In the genomic region with DNA sequence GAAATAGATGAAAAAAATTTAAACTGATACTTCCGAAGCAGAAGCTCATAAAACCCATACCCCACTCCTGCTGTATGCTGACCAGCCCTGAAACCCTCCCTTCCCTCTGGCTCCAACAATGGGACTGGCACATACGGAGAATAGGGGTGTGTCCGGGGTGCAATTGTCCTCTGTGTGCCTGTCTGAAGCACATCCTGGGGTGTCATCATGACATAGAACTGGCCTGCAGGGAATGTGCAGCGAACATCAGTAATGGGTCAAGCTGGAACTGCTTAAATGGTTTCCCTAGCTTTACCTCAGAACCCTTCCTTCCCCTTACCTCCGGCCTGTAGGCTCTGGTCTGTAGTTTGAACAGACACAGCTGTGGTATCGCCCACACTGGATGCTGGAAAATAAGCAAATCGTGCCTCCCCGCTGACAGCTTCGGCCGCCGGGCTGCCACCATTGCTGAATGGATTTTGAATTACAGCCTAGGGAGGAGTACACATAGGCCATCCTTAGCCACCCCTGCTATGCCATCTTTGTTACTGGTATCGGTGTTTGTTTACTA, we compare ENCODE assay signal across 9 mouse cellular contexts. TPM values are rescaled to one million over a fixed set of nuclear protein-coding genes. Genes with fewer than 3 reads are reported as not detected.
A peak's percentile ranks its signal among the peaks of the same experiment; 100 is the strongest.
DNase-seq lines count a peak whose midpoint lies in the region; ATAC-seq lines count a peak whose summit lies in the region.
"Had no signal": no experiment of that assay in that cellular context is flagged by ENCODE, and none has a peak within 500 bp of the region (broad histone marks: within the 10 kb centered on the region; RNA-seq: fewer than 3 reads in every experiment).

No protein-coding gene starts in this region.

- H3K9me3 ChIP-seq in kidney, embryonic 15.5 days (replicated peaks): no peaks in the 10 kb centered on the region
- no peaks in the 10 kb centered on the region for H3K9me3 ChIP-seq in embryonic facial prominence, embryonic 11.5 days (replicated peaks; ENCODE audit: control insufficient read depth, low read length)
- H3K9me3 ChIP-seq in hindbrain, embryonic 14.5 days (ENCODE audit: control insufficient read depth, low read length): no peaks in the 10 kb centered on the region
- H3K9me3 ChIP-seq in midbrain, embryonic 13.5 days: no peaks in the 10 kb centered on the region

- no peaks in the 10 kb centered on the region for H3K27me3 ChIP-seq in kidney, embryonic 15.5 days
- H3K27me3 ChIP-seq in embryonic facial prominence, embryonic 11.5 days (ENCODE audit: control insufficient read depth, insufficient read depth, low read length): no peaks in the 10 kb centered on the region
- H3K27me3 ChIP-seq in hindbrain, embryonic 14.5 days (ENCODE audit: control insufficient read depth, insufficient read depth, low read length): no peaks in the 10 kb centered on the region
- H3K27me3 ChIP-seq in midbrain, embryonic 13.5 days: no peaks in the 10 kb centered on the region
- H3K27me3 ChIP-seq: Patski had no signal

- DNase-seq in kidney, postnatal 36 days: no peak
- no peak for DNase-seq in embryonic facial prominence, embryonic 11.5 days (ENCODE audit: low spot score)
- no peak for DNase-seq in hindbrain, embryonic 14.5 days (ENCODE audit: low spot score)
- DNase-seq in testis, postnatal 14 days (ENCODE audit: low spot score): no peak
- DNase-seq in adrenal gland, adult 8-10 months: no peak
- DNase-seq in frontal cortex, postnatal 14 days (ENCODE audit: low spot score in 2 of 2): no peak

- H3K4me1 ChIP-seq in kidney, embryonic 15.5 days: peaks cover 24% of the 10 kb centered on the region
- no peaks in the 10 kb centered on the region for H3K4me1 ChIP-seq in embryonic facial prominence, embryonic 11.5 days (ENCODE audit: control insufficient read depth, insufficient read depth, low read length)
- peaks cover 20% of the 10 kb centered on the region for H3K4me1 ChIP-seq in hindbrain, embryonic 14.5 days (replicated peaks; ENCODE audit: control insufficient read depth, insufficient read depth, low read length)
- H3K4me1 ChIP-seq in midbrain, embryonic 13.5 days (replicated peaks): peaks cover 32% of the 10 kb centered on the region

- H3K4me2 ChIP-seq in kidney, embryonic 15.5 days: peak overlapping the region; percentile 90
- H3K4me2 ChIP-seq in embryonic facial prominence, embryonic 11.5 days (ENCODE audit: low read depth, low read length): peak overlapping the region; percentile 89; the same call in 1 of the 2 replicates
- H3K4me2 ChIP-seq in hindbrain, embryonic 14.5 days (replicated peaks): peak overlapping the region; percentile 79
- peak overlapping the region; percentile 74 for H3K4me2 ChIP-seq in midbrain, embryonic 13.5 days (replicated peaks)

- H3K36me3 ChIP-seq in kidney, embryonic 15.5 days: peaks cover 74% of the 10 kb centered on the region
- peaks cover 9% of the 10 kb centered on the region for H3K36me3 ChIP-seq in embryonic facial prominence, embryonic 11.5 days (replicated peaks; ENCODE audit: control insufficient read depth, insufficient read depth, low read depth, low read length)
- peaks cover 56% of the 10 kb centered on the region for H3K36me3 ChIP-seq in hindbrain, embryonic 14.5 days (replicated peaks; ENCODE audit: control insufficient read depth, insufficient read depth)
- peaks cover 47% of the 10 kb centered on the region for H3K36me3 ChIP-seq in midbrain, embryonic 13.5 days

- 0 out of 2 replicates have a peak overlapping the region, but pooled peaks have one; percentile 99 for H3K27ac ChIP-seq in kidney, embryonic 15.5 days
- no peak overlapping the region for H3K27ac ChIP-seq in embryonic facial prominence, embryonic 11.5 days (replicated peaks; ENCODE audit: low read depth, low read length)
- H3K27ac ChIP-seq in hindbrain, embryonic 14.5 days: peak overlapping the region; percentile 98
- H3K27ac ChIP-seq in midbrain, embryonic 13.5 days: peak overlapping the region; percentile 99; the same call in 1 of the 2 replicates

- peak overlapping the region; percentile 100 for H3K9ac ChIP-seq in kidney, embryonic 15.5 days
- no peak overlapping the region for H3K9ac ChIP-seq in embryonic facial prominence, embryonic 11.5 days (replicated peaks; ENCODE audit: low read length)
- H3K9ac ChIP-seq in hindbrain, embryonic 14.5 days: peak overlapping the region; percentile 97
- H3K9ac ChIP-seq in midbrain, embryonic 13.5 days (replicated peaks): 0 out of 2 replicates have a peak overlapping the region, but pooled peaks have one; percentile 98

- no peak for ATAC-seq in kidney, embryonic 15.5 days (replicated peaks; ENCODE audit: low FRiP score)
- ATAC-seq in embryonic facial prominence, embryonic 11.5 days (replicated peaks; ENCODE audit: insufficient number of reproducible peaks, low FRiP score, low TSS enrichment, low read depth): no peak
- no peak for ATAC-seq in hindbrain, embryonic 14.5 days (ENCODE audit: low FRiP score)
- ATAC-seq in midbrain, embryonic 13.5 days: no peak

- 77% methylated on average over 12 of the region's 12 CpGs for WGBS in kidney, embryonic 15.5 days
- 88% methylated on average over 12 of the region's 12 CpGs for WGBS in embryonic facial prominence, embryonic 11.5 days
- 84% methylated on average over 12 of the region's 12 CpGs for WGBS in hindbrain, embryonic 14.5 days
- 93% methylated on average over 12 of the region's 12 CpGs for WGBS in midbrain, embryonic 13.5 days

- H3K4me3 ChIP-seq in kidney, embryonic 15.5 days (replicated peaks): peak overlapping the region; percentile 93
- peak overlapping the region; percentile 97 for H3K4me3 ChIP-seq in embryonic facial prominence, embryonic 11.5 days (ENCODE audit: low read depth, low read length)
- H3K4me3 ChIP-seq in hindbrain, embryonic 14.5 days (replicated peaks; ENCODE audit: low read length): peak overlapping the region; percentile 98
- peak overlapping the region; percentile 95 for H3K4me3 ChIP-seq in midbrain, embryonic 13.5 days (replicated peaks)

RNA-seq across cellular contexts. Expression of gene Usf2, which starts 1.6 kb away (rescaled TPM):
- 25.0 and 25.3 TPM in 2 replicates for polyA plus RNA-seq in kidney, embryonic 15.5 days (2015; fragmentation: Nextera tagmentation; extraction: Ambion mirVana)
- 21.9 and 25.9 TPM in 2 replicates for polyA plus RNA-seq in embryonic facial prominence, embryonic 11.5 days (2014; fragmentation: Nextera tagmentation; extraction: Ambion mirVana)
- 24.9 and 26.5 TPM in 2 replicates for polyA plus RNA-seq in hindbrain, embryonic 14.5 days (2014; fragmentation: Nextera tagmentation; extraction: Ambion mirVana)
- 24.2 and 27.6 TPM in 2 replicates for polyA plus RNA-seq in midbrain, embryonic 13.5 days (2015; fragmentation: Nextera tagmentation; extraction: Ambion mirVana)
- total RNA-seq in adrenal gland, adult 8-10 months (2022): 100 to 1,000 TPM; 116 to 131 (median 127) TPM

RNA-seq across cellular contexts. Expression of gene Hamp, which starts 11.2 kb away (rescaled TPM):
- not detected in 2 replicates for polyA plus RNA-seq in kidney, embryonic 15.5 days (2015; fragmentation: Nextera tagmentation; extraction: Ambion mirVana)
- not detected in 2 replicates for polyA plus RNA-seq in embryonic facial prominence, embryonic 11.5 days (2014; fragmentation: Nextera tagmentation; extraction: Ambion mirVana)
- polyA plus RNA-seq in hindbrain, embryonic 14.5 days (2014; fragmentation: Nextera tagmentation; extraction: Ambion mirVana): not detected in 2 replicates
- not detected in 2 replicates for polyA plus RNA-seq in midbrain, embryonic 13.5 days (2015; fragmentation: Nextera tagmentation; extraction: Ambion mirVana)
- 10 to 100 TPM in 1 of 4 experiments, 1 to 10 TPM in 1, under 1 TPM in 1, not detected in 1; 0.99 to 15.0 (median 1.0) TPM for total RNA-seq in adrenal gland, adult 8-10 months (2022)
- polyA plus RNA-seq: Patski had no signal

RNA-seq across cellular contexts. Expression of gene Lsr, which starts 18.2 kb away (rescaled TPM):
- polyA plus RNA-seq in kidney, embryonic 15.5 days (2015; fragmentation: Nextera tagmentation; extraction: Ambion mirVana): 62.7 and 62.8 TPM in 2 replicates
- polyA plus RNA-seq in embryonic facial prominence, embryonic 11.5 days (2014; fragmentation: Nextera tagmentation; extraction: Ambion mirVana): 18.9 and 20.5 TPM in 2 replicates
- polyA plus RNA-seq in hindbrain, embryonic 14.5 days (2014; fragmentation: Nextera tagmentation; extraction: Ambion mirVana): 19.6 and 21.7 TPM in 2 replicates
- polyA plus RNA-seq in midbrain, embryonic 13.5 days (2015; fragmentation: Nextera tagmentation; extraction: Ambion mirVana): 13.5 and 16.1 TPM in 2 replicates
- 10 to 100 TPM in 2 of 4 experiments, 1 to 10 TPM in 2; 4.1 to 36.6 (median 13.7) TPM for total RNA-seq in adrenal gland, adult 8-10 months (2022)

RNA-seq across cellular contexts. Expression of gene Fam187b, which starts 18.5 kb away (rescaled TPM):
- 5.8 and 6.8 TPM in 2 replicates for polyA plus RNA-seq in kidney, embryonic 15.5 days (2015; fragmentation: Nextera tagmentation; extraction: Ambion mirVana)
- 1.6 and 1.8 TPM in 2 replicates for polyA plus RNA-seq in embryonic facial prominence, embryonic 11.5 days (2014; fragmentation: Nextera tagmentation; extraction: Ambion mirVana)
- polyA plus RNA-seq in hindbrain, embryonic 14.5 days (2014; fragmentation: Nextera tagmentation; extraction: Ambion mirVana): 0.22 and 1.0 TPM in 2 replicates
- 0.17 and 0.38 TPM in 2 replicates for polyA plus RNA-seq in midbrain, embryonic 13.5 days (2015; fragmentation: Nextera tagmentation; extraction: Ambion mirVana)
- 1 to 10 TPM in 2 of 4 experiments, under 1 TPM in 2; 0.38 to 2.2 (median 0.84) TPM for total RNA-seq in adrenal gland, adult 8-10 months (2022)

RNA-seq across cellular contexts. Expression of gene Hamp2, which starts 30.6 kb away (rescaled TPM):
- not detected in 2 replicates for polyA plus RNA-seq in kidney, embryonic 15.5 days (2015; fragmentation: Nextera tagmentation; extraction: Ambion mirVana)
- not detected in 2 replicates for polyA plus RNA-seq in embryonic facial prominence, embryonic 11.5 days (2014; fragmentation: Nextera tagmentation; extraction: Ambion mirVana)
- polyA plus RNA-seq in hindbrain, embryonic 14.5 days (2014; fragmentation: Nextera tagmentation; extraction: Ambion mirVana): not detected in 2 replicates
- not detected in 2 replicates for polyA plus RNA-seq in midbrain, embryonic 13.5 days (2015; fragmentation: Nextera tagmentation; extraction: Ambion mirVana)
- total RNA-seq in adrenal gland, adult 8-10 months (2022): 1 to 10 TPM in 3 of 4 experiments, not detected in 1; 1.3 to 4.2 (median 2.6) TPM
- polyA plus RNA-seq: Patski had no signal
